Mouse (Mus musculus) bone marrow macrophage, adult 2 months (primary cell): ENCODE data around the gene Ppan.

Experiments used
- CTCF ChIP-seq: IDR thresholded peaks from 2 replicates; pipeline ENCODE4 v1.5.1; 2012; ENCODE audit warnings: low read depth, mild to moderate bottlenecking, low read length, moderate library complexity
- POLR2A ChIP-seq: IDR thresholded peaks from 2 replicates; pipeline ENCODE4 v1.6.1; 2012; ENCODE audit warnings: mild to moderate bottlenecking, low read depth, low read length, borderline replicate concordance

DNA sequence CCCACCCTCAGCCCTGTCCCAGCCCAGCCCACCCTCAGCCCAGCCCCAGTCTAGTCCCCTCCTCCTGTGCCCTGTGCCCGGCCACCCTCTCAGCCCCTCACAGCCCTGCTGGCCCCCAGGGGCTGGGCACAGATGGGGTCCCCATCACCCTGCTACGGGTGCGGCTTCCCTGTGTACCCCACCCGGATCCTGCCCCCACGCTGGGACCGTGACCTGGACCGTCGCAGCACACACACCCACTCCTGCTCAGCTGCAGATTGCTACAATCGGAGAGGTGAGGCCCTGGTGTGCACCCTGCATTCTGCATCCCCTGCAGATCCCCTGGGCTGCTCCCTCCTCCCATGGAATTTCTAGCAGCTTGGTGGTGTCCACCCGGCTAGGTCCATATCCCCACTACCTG lies 15.0 kb upstream of the Ppan start:
- no peak for TF ChIP-seq POLR2A
- no peak for TF ChIP-seq CTCF
